Mouse (Mus musculus) ES-Bruce4 (cell line): ENCODE data around the gene Cdc42se1.

Source experiments
- CTCF ChIP-seq: IDR thresholded peaks from one replicate; pipeline ENCODE4 v1.8.1; 2011; ENCODE audit warnings: low read depth, low read length
- POLR2A ChIP-seq: IDR thresholded peaks from one replicate; pipeline ENCODE4 v1.8.1; 2011; ENCODE audit warnings: low read length; ENCODE audit not compliant: insufficient read depth

- TF ChIP-seq POLR2A (no peak), CTCF (no peak)
Measured at GRCm38 (mm10) chr3:95213609-95213975, 14.9 kb upstream of the Cdc42se1 start.
